Mouse (Mus musculus) kidney, adult 2 months (tissue): ENCODE data around the gene Colec11.

Experiments used
- CTCF ChIP-seq: fragments of 200-500 bp; conservative IDR thresholded peaks from 2 replicates; pipeline ENCODE4 v1.5.1; 2011; ENCODE audit warnings: low read depth, mild to moderate bottlenecking, control low read depth, low read length, moderate library complexity, mixed read lengths; ENCODE audit not compliant: insufficient read depth, insufficient read length
- POLR2A ChIP-seq: fragments of 200-500 bp; IDR thresholded peaks from one replicate; pipeline ENCODE4 v1.6.1; 2011; ENCODE audit warnings: low read depth, low read length, control low read depth

GRCm38 (mm10) chr12:28662628-28663027 is 39.5 kb upstream of the Colec11 start:
- TF ChIP-seq CTCF, result no peak
- TF ChIP-seq POLR2A, result no peak
